Mouse (Mus musculus) lung, embryonic 15.5 days (tissue): ENCODE data around the gene Mre11a. TPM values are rescaled to one million over a fixed set of nuclear protein-coding genes. Genes with fewer than 3 reads are reported as not detected.

ENCODE experiments used
- ATAC-seq: fragments of 200-750 bp; cut with Nextera tagmentation; 2 replicates; pipeline ENCODE4 v1.8.0; 2017; ENCODE audit warnings: moderate number of reproducible peaks, borderline replicate concordance; ENCODE audit not compliant: low FRiP score, low TSS enrichment; ENCODE audit errors: extremely low read depth
- H3K27ac ChIP-seq: fragments of 300-500 bp; sonication (generic); 2 replicates; pipeline ENCODE4 v1.5.1; 2015; ENCODE audit warnings: moderate library complexity, mild to moderate bottlenecking, inconsistent platforms
- H3K27me3 ChIP-seq: fragments of 300-500 bp; sonication (generic); 2 replicates; pipeline ENCODE4 v1.6.1; 2015; ENCODE audit warnings: inconsistent platforms
- H3K36me3 ChIP-seq: fragments of 300-500 bp; sonication (generic); 2 replicates; pipeline ENCODE4 v1.6.1; 2015; ENCODE audit warnings: inconsistent platforms
- H3K4me1 ChIP-seq: fragments of 300-500 bp; sonication (generic); 2 replicates; pipeline ENCODE4 v1.6.1; 2015; ENCODE audit warnings: inconsistent platforms
- H3K4me2 ChIP-seq: fragments of 300-500 bp; sonication (generic); 2 replicates; pipeline ENCODE4 v1.6.1; 2015; ENCODE audit warnings: inconsistent platforms, mild to moderate bottlenecking, moderate library complexity
- H3K4me3 ChIP-seq: fragments of 300-500 bp; sonication (generic); 2 replicates; pipeline ENCODE4 v1.5.1; 2015; ENCODE audit warnings: mild to moderate bottlenecking, inconsistent platforms
- H3K9ac ChIP-seq: fragments of 300-500 bp; sonication (generic); 2 replicates; pipeline ENCODE4 v1.6.1; 2015; ENCODE audit warnings: inconsistent platforms
- H3K9me3 ChIP-seq: fragments of 300-500 bp; sonication (generic); 2 replicates; pipeline ENCODE4 v1.6.1; 2016; ENCODE audit warnings: inconsistent platforms
- WGBS: fragments of 180-500 bp; shearing (Covaris S2); methylation state at CpG from one replicate; pipeline ENCODE4 v1.1.7; 2015; 5-methylcytosine and 5-hydroxymethylcytosine counted together
- polyA plus RNA-seq: library from polyadenylated mRNA; unstranded; fragments of >200 nt; fragmentation: Nextera tagmentation; extraction: Ambion mirVana; gene quantifications from 2 replicates; pipeline ENCODE4 v1.2.1, GENCODE M21; 2015

Gene Mre11a
- polyA plus RNA-seq, result 28.0 and 28.7 TPM in 2 replicates

GRCm38 (mm10) chr9:14784039-14785002 lies at the start of gene Mre11a, which contains the start of gene Ankrd49:
Mre11a (plus strand) TSS chr9:14784654.
Ankrd49 (minus strand) TSS chr9:14784856.
- H3K27ac ChIP-seq, result peak within 1 kb of the TSS; percentile 96
- H3K4me3 ChIP-seq, result peak within 1 kb of the TSS; percentile 88
- H3K27me3 ChIP-seq, result no peaks in the 10 kb centered on the region
- H3K4me2 ChIP-seq, result peak within 1 kb of the TSS; percentile 70
- peak within 1 kb of the TSS; percentile 80 for H3K9ac ChIP-seq
- H3K4me1 ChIP-seq, result peaks cover 9% of the 10 kb centered on the region; the same call in 1 of the 2 replicates
- under 1% methylated on average over 62 of the region's 62 CpGs for WGBS
- peak; percentile 99 for ATAC-seq
- no peaks in the 10 kb centered on the region for H3K9me3 ChIP-seq
- H3K36me3 ChIP-seq, result peaks cover 38% of the 10 kb centered on the region

- Histone ChIP-seq H3K27me3 (no peaks in the 10 kb centered on the region), H3K9ac (no peak overlapping the region), H3K4me3 (no peak overlapping the region), H3K4me2 (no peak overlapping the region), H3K9me3 (no peaks in the 10 kb centered on the region), H3K27ac (no peak overlapping the region), H3K36me3 (no peaks in the 10 kb centered on the region), H3K4me1 (no peaks in the 10 kb centered on the region)
- no peak for ATAC-seq
- WGBS, result 48% methylated on average over 4 of the region's 4 CpGs
These were observed 44.8 kb upstream of the Mre11a start for GRCm38 (mm10) chr9:14739498-14740150.

GRCm38 (mm10) chr9:14740151-14740924 lies 44.1 kb upstream of the Mre11a start, which contains the start of gene Piwil4:
Piwil4 (minus strand) TSS chr9:14740733.
- Histone ChIP-seq H3K27ac (no peak within 1 kb of the TSS), H3K9me3 (no peaks in the 10 kb centered on the region), H3K4me2 (no peak within 1 kb of the TSS), H3K36me3 (no peaks in the 10 kb centered on the region), H3K4me1 (no peaks in the 10 kb centered on the region), H3K27me3 (no peaks in the 10 kb centered on the region), H3K4me3 (no peak within 1 kb of the TSS), H3K9ac (no peak within 1 kb of the TSS)
- WGBS, result 81% methylated on average over 19 of the region's 19 CpGs
- no peak for ATAC-seq

- 54% methylated on average over 42 of the region's 42 CpGs for WGBS
- Histone ChIP-seq H3K27me3 (peaks cover 7% of the 10 kb centered on the region; the same call in 1 of the 2 replicates), H3K4me1 (peaks cover 13% of the 10 kb centered on the region), H3K4me3 (peak overlapping the region; percentile 50), H3K27ac (no peak overlapping the region), H3K9me3 (no peaks in the 10 kb centered on the region), H3K9ac (peak overlapping the region; percentile 49), H3K36me3 (no peaks in the 10 kb centered on the region), H3K4me2 (peak overlapping the region; percentile 98)
- ATAC-seq, result no peak
These were observed 33.5 kb upstream of the Mre11a start for GRCm38 (mm10) chr9:14750901-14751502.

GRCm38 (mm10) chr9:14751503-14752000 lies 32.9 kb upstream of the Mre11a start:
- ATAC-seq, result peak; percentile 63
- Histone ChIP-seq H3K4me1 (peaks cover 13% of the 10 kb centered on the region), H3K4me2 (peak overlapping the region; percentile 98), H3K9me3 (no peaks in the 10 kb centered on the region), H3K36me3 (no peaks in the 10 kb centered on the region), H3K4me3 (peak overlapping the region; percentile 50), H3K9ac (peak overlapping the region; percentile 49), H3K27me3 (peaks cover 7% of the 10 kb centered on the region; the same call in 1 of the 2 replicates), H3K27ac (no peak overlapping the region)
- under 1% methylated on average over 50 of the region's 50 CpGs for WGBS

GRCm38 (mm10) chr9:14752001-14752522 lies 32.4 kb upstream of the Mre11a start, which contains the start of gene Fut4:
Fut4 (minus strand) TSS chr9:14752393.
- peaks cover 7% of the 10 kb centered on the region; the same call in 1 of the 2 replicates for H3K27me3 ChIP-seq
- H3K27ac ChIP-seq, result no peak within 1 kb of the TSS
- peaks cover 13% of the 10 kb centered on the region for H3K4me1 ChIP-seq
- H3K4me2 ChIP-seq, result peak within 1 kb of the TSS; percentile 98
- ATAC-seq, result peak; percentile 85
- peak within 1 kb of the TSS; percentile 49 for H3K9ac ChIP-seq
- no peaks in the 10 kb centered on the region for H3K9me3 ChIP-seq
- peak within 1 kb of the TSS; percentile 50 for H3K4me3 ChIP-seq
- H3K36me3 ChIP-seq, result no peaks in the 10 kb centered on the region
- WGBS, result 2% methylated on average over 28 of the region's 28 CpGs

GRCm38 (mm10) chr9:14753947-14754346 lies 30.5 kb upstream of the Mre11a start:
- Histone ChIP-seq H3K4me2 (no peak overlapping the region), H3K27ac (no peak overlapping the region), H3K4me3 (no peak overlapping the region), H3K9me3 (no peaks in the 10 kb centered on the region), H3K36me3 (no peaks in the 10 kb centered on the region), H3K27me3 (peaks cover 7% of the 10 kb centered on the region; the same call in 1 of the 2 replicates), H3K9ac (no peak overlapping the region), H3K4me1 (peaks cover 13% of the 10 kb centered on the region)
- ATAC-seq, result no peak

GRCm38 (mm10) chr9:14754469-14754868 lies 30.0 kb upstream of the Mre11a start:
- WGBS, result 80% methylated on average over 3 of the region's 3 CpGs
- ATAC-seq, result no peak
- H3K36me3 ChIP-seq, result no peaks in the 10 kb centered on the region
- no peak overlapping the region for H3K27ac ChIP-seq
- no peak overlapping the region for H3K9ac ChIP-seq
- no peaks in the 10 kb centered on the region for H3K9me3 ChIP-seq
- peaks cover 7% of the 10 kb centered on the region; the same call in 1 of the 2 replicates for H3K27me3 ChIP-seq
- H3K4me1 ChIP-seq, result peaks cover 13% of the 10 kb centered on the region
- H3K4me3 ChIP-seq, result no peak overlapping the region
- no peak overlapping the region for H3K4me2 ChIP-seq

GRCm38 (mm10) chr9:14758590-14758989 lies 25.9 kb upstream of the Mre11a start:
- Histone ChIP-seq H3K9ac (no peak overlapping the region), H3K9me3 (no peaks in the 10 kb centered on the region), H3K36me3 (no peaks in the 10 kb centered on the region), H3K4me3 (no peak overlapping the region), H3K27ac (no peak overlapping the region), H3K4me1 (no peaks in the 10 kb centered on the region), H3K4me2 (no peak overlapping the region), H3K27me3 (no peaks in the 10 kb centered on the region)
- no peak for ATAC-seq
- WGBS, result 65% methylated on average over 7 of the region's 7 CpGs

- Histone ChIP-seq H3K4me2 (no peak overlapping the region), H3K27ac (no peak overlapping the region), H3K27me3 (no peaks in the 10 kb centered on the region), H3K36me3 (no peaks in the 10 kb centered on the region), H3K9me3 (no peaks in the 10 kb centered on the region), H3K4me3 (no peak overlapping the region), H3K9ac (no peak overlapping the region), H3K4me1 (no peaks in the 10 kb centered on the region)
- no peak for ATAC-seq
These were observed 25.2 kb upstream of the Mre11a start for GRCm38 (mm10) chr9:14759261-14759660.
